Mouse (Mus musculus) cerebellum, adult 11-12 months (tissue): ENCODE measurements around the gene BC030867.
"Not testable (repeated sequence)": the region's sequence is repeated elsewhere in the genome, so short reads cannot be mapped to it uniquely, and the experiment has no call there.

Experiments used
- DNase-seq: peaks from one replicate; pipeline ENCODE4 v3.0.0; 2022

BC030867 gene

GRCm38 (mm10) chr11:102258095-102258494, 9.4 kb downstream of the BC030867 start:
- DNase-seq: no peak

- no peak for DNase-seq
These were observed 9.8 kb downstream of the BC030867 start for GRCm38 (mm10) chr11:102258521-102258920.

GRCm38 (mm10) chr11:102263211-102263610, 14.5 kb downstream of the BC030867 start:
- DNase-seq: no peak

- DNase-seq: peak; percentile 59
These were observed 17.1 kb downstream of the BC030867 start for GRCm38 (mm10) chr11:102265816-102266215.

GRCm38 (mm10) chr11:102266631-102267355, 18.1 kb downstream of the BC030867 start:
- DNase-seq: peak; percentile 39

GRCm38 (mm10) chr11:102267480-102267879, 18.8 kb downstream of the BC030867 start:
- DNase-seq: peak; percentile 74

- DNase-seq: no peak
These were observed 20.0 kb downstream of the BC030867 start, which contains the start of gene Asb16 for GRCm38 (mm10) chr11:102268520-102269244. Gene Asb16, plus strand, starts transcription at chr11:102268743.

GRCm38 (mm10) chr11:102276411-102276915, 27.8 kb downstream of the BC030867 start:
- DNase-seq: peak; percentile 47

GRCm38 (mm10) chr11:102277754-102278153, 29.1 kb downstream of the BC030867 start:
- DNase-seq: no peak

GRCm38 (mm10) chr11:102279595-102279994, 30.9 kb downstream of the BC030867 start:
- no peak for DNase-seq

GRCm38 (mm10) chr11:102280267-102280666, 31.6 kb downstream of the BC030867 start:
- DNase-seq: not testable (repeated sequence)

- no peak for DNase-seq
These were observed 35.2 kb downstream of the BC030867 start for GRCm38 (mm10) chr11:102283922-102284321.

- DNase-seq: peak; percentile 96
These were observed 35.9 kb downstream of the BC030867 start, which contains the start of gene Tmub2 for GRCm38 (mm10) chr11:102284501-102285094. Gene Tmub2, plus strand, starts transcription at chr11:102284931.

- no peak for DNase-seq
These were observed 36.6 kb downstream of the BC030867 start for GRCm38 (mm10) chr11:102285095-102285834.

- DNase-seq: peak; percentile 48
These were observed 38.8 kb downstream of the BC030867 start for GRCm38 (mm10) chr11:102287485-102287884.

GRCm38 (mm10) chr11:102288027-102288804, 39.5 kb downstream of the BC030867 start:
- DNase-seq: peak; percentile 29

- DNase-seq: peak; percentile 17
These were observed 40.2 kb downstream of the BC030867 start for GRCm38 (mm10) chr11:102288913-102289312.

- no peak for DNase-seq
These were observed 40.9 kb downstream of the BC030867 start for GRCm38 (mm10) chr11:102289511-102290100.

GRCm38 (mm10) chr11:102290141-102290540, 41.5 kb downstream of the BC030867 start:
- no peak for DNase-seq

GRCm38 (mm10) chr11:102291051-102291535, 42.4 kb downstream of the BC030867 start:
- peak; percentile 52 for DNase-seq

- peak; percentile 51 for DNase-seq
These were observed 45.3 kb downstream of the BC030867 start for GRCm38 (mm10) chr11:102293971-102294370.
